Mouse (Mus musculus): ENCODE results near the gene Tas1r1.

- no peak for TF ChIP-seq CTCF (IDR thresholded peaks at IDR 0.05; ENCODE audit: low read depth)
- TF ChIP-seq EP300 (IDR thresholded peaks at IDR 0.05; ENCODE audit: low read depth) = no peak
Observed at GRCm38 (mm10) chr4:152041924-152042641, 3.7 kb upstream of the Tas1r1 start.

Data from liver, postnatal 0 days (tissue).